Mouse (Mus musculus): ENCODE results near the gene Mrps33. TPM values are rescaled to one million over a fixed set of nuclear protein-coding genes. Genes with fewer than 3 reads are reported as not detected.
A peak's percentile ranks its signal among the peaks of the same experiment; 100 is the strongest.

The Mrps33 gene
- total RNA-seq (2015) (77.6 and 93.6 TPM in 2 replicates), total RNA-seq (2017) (26.9 and 47.6 TPM in 2 replicates)

GRCm38 (mm10) chr6:39810612-39811116 is at the start of gene Mrps33:
TSS of gene Mrps33 (minus strand) at chr6:39810988.
- ATAC-seq (ENCODE audit: poor library complexity, severe bottlenecking): peak; percentile 100

GRCm38 (mm10) chr6:39849667-39850066 is 38.9 kb upstream of the Mrps33 start:
- no peak for ATAC-seq (ENCODE audit: poor library complexity, severe bottlenecking)

GRCm38 (mm10) chr6:39848766-39849165 is 38.0 kb upstream of the Mrps33 start:
- ATAC-seq (ENCODE audit: poor library complexity, severe bottlenecking): peak; percentile 18; the same call in 1 of the 2 replicates

- no peak for ATAC-seq (ENCODE audit: poor library complexity, severe bottlenecking)
Measured at GRCm38 (mm10) chr6:39847538-39847937, 36.8 kb upstream of the Mrps33 start.

GRCm38 (mm10) chr6:39843698-39844342 is 33.0 kb upstream of the Mrps33 start:
- no peak for ATAC-seq (ENCODE audit: poor library complexity, severe bottlenecking)

- no peak for ATAC-seq (ENCODE audit: poor library complexity, severe bottlenecking)
Measured at GRCm38 (mm10) chr6:39828736-39829135, 17.9 kb upstream of the Mrps33 start.

- no peak for ATAC-seq (ENCODE audit: poor library complexity, severe bottlenecking)
Measured at GRCm38 (mm10) chr6:39821241-39821640, 10.5 kb upstream of the Mrps33 start.

GRCm38 (mm10) chr6:39818922-39819321 is 8.1 kb upstream of the Mrps33 start:
- no peak for ATAC-seq (ENCODE audit: poor library complexity, severe bottlenecking)

GRCm38 (mm10) chr6:39808511-39808910 is 2.3 kb downstream of the Mrps33 start:
- ATAC-seq (ENCODE audit: poor library complexity, severe bottlenecking): no peak

GRCm38 (mm10) chr6:39807050-39807560 is 3.7 kb downstream of the Mrps33 start:
- no peak for ATAC-seq (ENCODE audit: poor library complexity, severe bottlenecking)

GRCm38 (mm10) chr6:39806336-39806735 is 4.5 kb downstream of the Mrps33 start:
- ATAC-seq (ENCODE audit: poor library complexity, severe bottlenecking): no peak

- ATAC-seq (ENCODE audit: poor library complexity, severe bottlenecking): no peak
Measured at GRCm38 (mm10) chr6:39805916-39806315, 4.9 kb downstream of the Mrps33 start.

- ATAC-seq (ENCODE audit: poor library complexity, severe bottlenecking): no peak
Measured at GRCm38 (mm10) chr6:39800977-39801376, 9.8 kb downstream of the Mrps33 start.

- no peak for ATAC-seq (ENCODE audit: poor library complexity, severe bottlenecking)
Measured at GRCm38 (mm10) chr6:39797076-39797475, 13.7 kb downstream of the Mrps33 start.

GRCm38 (mm10) chr6:39796150-39796549 is 14.6 kb downstream of the Mrps33 start:
- ATAC-seq (ENCODE audit: poor library complexity, severe bottlenecking): no peak

- ATAC-seq (ENCODE audit: poor library complexity, severe bottlenecking): no peak
Measured at GRCm38 (mm10) chr6:39791806-39792205, 19.0 kb downstream of the Mrps33 start.

- peak; percentile 64 for ATAC-seq (ENCODE audit: poor library complexity, severe bottlenecking)
Measured at GRCm38 (mm10) chr6:39788408-39788807, 22.4 kb downstream of the Mrps33 start.

GRCm38 (mm10) chr6:39787783-39788182 is 23.0 kb downstream of the Mrps33 start:
- ATAC-seq (ENCODE audit: poor library complexity, severe bottlenecking): no peak

- no peak for ATAC-seq (ENCODE audit: poor library complexity, severe bottlenecking)
Measured at GRCm38 (mm10) chr6:39785944-39786343, 24.8 kb downstream of the Mrps33 start.

- ATAC-seq (ENCODE audit: poor library complexity, severe bottlenecking): no peak
Measured at GRCm38 (mm10) chr6:39783521-39783920, 27.3 kb downstream of the Mrps33 start.

GRCm38 (mm10) chr6:39782618-39783017 is 28.2 kb downstream of the Mrps33 start:
- peak; percentile 33; the same call in 1 of the 2 replicates for ATAC-seq (ENCODE audit: poor library complexity, severe bottlenecking)

GRCm38 (mm10) chr6:39781766-39782530 is 28.8 kb downstream of the Mrps33 start:
- ATAC-seq (ENCODE audit: poor library complexity, severe bottlenecking): peak; percentile 89

Measured in megakaryocyte, adult 5-6 weeks (primary cell).